Mouse (Mus musculus) E14TG2a.4 (cell line): ENCODE measurements around the gene Gm40460.
"Not testable (repeated sequence)": the region's sequence is repeated elsewhere in the genome, so short reads cannot be mapped to it uniquely, and the experiment has no call there.

Experiments
- H3K27me3 ChIP-seq: 2 replicates; pipeline ENCODE4 v1.6.1; 2014; ENCODE audit warnings: low read length, control low read depth; ENCODE audit not compliant: insufficient read depth
- H3K36me3 ChIP-seq: 2 replicates; pipeline ENCODE4 v1.6.1; 2014; ENCODE audit warnings: low read length, control low read depth; ENCODE audit not compliant: insufficient read depth
- H3K4me1 ChIP-seq: replicated peaks from 2 replicates; pipeline ENCODE4 v1.6.1; 2014; ENCODE audit warnings: low read depth, low read length, control low read depth
- H3K4me3 ChIP-seq: replicated peaks from 2 replicates; pipeline ENCODE4 v1.5.1; 2014; ENCODE audit warnings: mild to moderate bottlenecking, low read length
- H3K9me3 ChIP-seq: 2 replicates; pipeline ENCODE4 v1.6.1; 2014; ENCODE audit warnings: low read length, control low read depth
- CTCF ChIP-seq: conservative IDR thresholded peaks from 2 replicates; pipeline ENCODE4 v1.5.1; 2014; ENCODE audit warnings: low read length
- NANOG ChIP-seq: IDR thresholded peaks from 2 replicates; pipeline ENCODE4 v1.6.1; 2014; ENCODE audit warnings: borderline replicate concordance, low read length, mixed read lengths
- POU5F1 ChIP-seq: IDR thresholded peaks from 2 replicates; pipeline ENCODE4 v1.6.1; 2014; ENCODE audit warnings: low read length, borderline replicate concordance

Gm40460 gene

GRCm38 (mm10) chr7:142255517-142255916 lies 14.6 kb upstream of the Gm40460 start:
- no peaks in the 10 kb centered on the region for H3K9me3 ChIP-seq
- peaks cover 34% of the 10 kb centered on the region for H3K27me3 ChIP-seq
- no peak overlapping the region for H3K4me3 ChIP-seq
- TF ChIP-seq CTCF (peak; percentile 73), POU5F1 (no peak)
- H3K4me1 ChIP-seq = no peaks in the 10 kb centered on the region
- no peaks in the 10 kb centered on the region for H3K36me3 ChIP-seq

- Histone ChIP-seq H3K36me3 (no peaks in the 10 kb centered on the region), H3K4me3 (no peak overlapping the region), H3K4me1 (no peaks in the 10 kb centered on the region), H3K9me3 (no peaks in the 10 kb centered on the region), H3K27me3 (peaks cover 29% of the 10 kb centered on the region)
- TF ChIP-seq POU5F1 (no peak), CTCF (peak; percentile 40; the same call in 1 of the 2 replicates)
These were observed 8.9 kb upstream of the Gm40460 start for GRCm38 (mm10) chr7:142249824-142250223.

GRCm38 (mm10) chr7:142231540-142231939 lies 9.3 kb downstream of the Gm40460 start:
- TF ChIP-seq NANOG (no peak), CTCF (no peak), POU5F1 (0 out of 2 replicates have a peak, but pooled peaks have one; percentile 7)
- H3K4me3 ChIP-seq = no peak overlapping the region
- H3K4me1 ChIP-seq = peaks cover 30% of the 10 kb centered on the region
- H3K36me3 ChIP-seq = no peaks in the 10 kb centered on the region
- H3K9me3 ChIP-seq = peaks cover 64% of the 10 kb centered on the region
- H3K27me3 ChIP-seq = no peaks in the 10 kb centered on the region

GRCm38 (mm10) chr7:142229871-142230270 lies 11.0 kb downstream of the Gm40460 start, which contains the start of gene Krtap5-5:
Krtap5-5 (minus strand) TSS chr7:142229971.
- H3K4me1 ChIP-seq = peaks cover 30% of the 10 kb centered on the region
- H3K9me3 ChIP-seq = peaks cover 55% of the 10 kb centered on the region
- not testable (repeated sequence) for H3K27me3 ChIP-seq, H3K4me3 ChIP-seq, H3K36me3 ChIP-seq

- peaks cover 3% of the 10 kb centered on the region; the same call in 1 of the 2 replicates for H3K4me1 ChIP-seq
- TF ChIP-seq NANOG (no peak), CTCF (no peak), POU5F1 (no peak)
- peaks cover 65% of the 10 kb centered on the region for H3K9me3 ChIP-seq
- H3K36me3 ChIP-seq = no peaks in the 10 kb centered on the region
- no peak overlapping the region for H3K4me3 ChIP-seq
- no peaks in the 10 kb centered on the region for H3K27me3 ChIP-seq
These were observed 16.4 kb downstream of the Gm40460 start for GRCm38 (mm10) chr7:142224518-142224917.

- not testable (repeated sequence) for H3K36me3 ChIP-seq, H3K27me3 ChIP-seq, H3K4me3 ChIP-seq, H3K4me1 ChIP-seq
- H3K9me3 ChIP-seq = peaks cover 36% of the 10 kb centered on the region
These were observed 28.7 kb downstream of the Gm40460 start for GRCm38 (mm10) chr7:142212136-142212535.

GRCm38 (mm10) chr7:142211559-142211958 lies 29.3 kb downstream of the Gm40460 start, which contains the start of gene Gm7579:
Gm7579 (plus strand) TSS chr7:142211859.
- no peaks in the 10 kb centered on the region for H3K36me3 ChIP-seq
- H3K9me3 ChIP-seq = peaks cover 36% of the 10 kb centered on the region
- H3K4me3 ChIP-seq = no peak within 1 kb of the TSS
- peaks cover 6% of the 10 kb centered on the region for H3K4me1 ChIP-seq
- H3K27me3 ChIP-seq = no peaks in the 10 kb centered on the region
- TF ChIP-seq CTCF (no peak), NANOG (no peak)

- not testable (repeated sequence) for H3K4me3 ChIP-seq, H3K4me1 ChIP-seq, H3K36me3 ChIP-seq, H3K27me3 ChIP-seq
- peaks cover 15% of the 10 kb centered on the region for H3K9me3 ChIP-seq
- 0 out of 2 replicates have a peak, but pooled peaks have one; percentile 26 for TF ChIP-seq NANOG
These were observed 34.0 kb downstream of the Gm40460 start for GRCm38 (mm10) chr7:142206891-142207290.

- Histone ChIP-seq H3K4me3 (no peak overlapping the region), H3K4me1 (no peaks in the 10 kb centered on the region; the same call in 1 of the 2 replicates), H3K36me3 (no peaks in the 10 kb centered on the region), H3K9me3 (peaks cover 15% of the 10 kb centered on the region), H3K27me3 (peaks cover 3% of the 10 kb centered on the region)
- no peak for TF ChIP-seq CTCF
- TF ChIP-seq NANOG = no peak
- TF ChIP-seq POU5F1 = no peak
These were observed 35.4 kb downstream of the Gm40460 start for GRCm38 (mm10) chr7:142205488-142205887.

GRCm38 (mm10) chr7:142201064-142201463 lies 39.8 kb downstream of the Gm40460 start, which contains the start of gene Krtap5-3:
Krtap5-3 (plus strand) TSS chr7:142201364.
- H3K36me3 ChIP-seq = no peaks in the 10 kb centered on the region
- no peak within 1 kb of the TSS for H3K4me3 ChIP-seq
- TF ChIP-seq NANOG (no peak), CTCF (no peak), POU5F1 (no peak)
- H3K27me3 ChIP-seq = peaks cover 15% of the 10 kb centered on the region
- H3K9me3 ChIP-seq = peaks cover 3% of the 10 kb centered on the region; the same call in 1 of the 2 replicates
- no peaks in the 10 kb centered on the region for H3K4me1 ChIP-seq
